Mouse (Mus musculus) 3T3-L1 (cell line): ENCODE results near the gene C1qtnf1.

Experiments used
- DNase-seq: peaks from one replicate; pipeline ENCODE4 v3.0.0-alpha.2; 2015; ENCODE audit warnings: low read depth, low spot score

C1qtnf1 gene

GRCm38 (mm10) chr11:118410479-118410878 is 17.5 kb upstream of the C1qtnf1 start:
- DNase-seq, result no peak

DNA sequence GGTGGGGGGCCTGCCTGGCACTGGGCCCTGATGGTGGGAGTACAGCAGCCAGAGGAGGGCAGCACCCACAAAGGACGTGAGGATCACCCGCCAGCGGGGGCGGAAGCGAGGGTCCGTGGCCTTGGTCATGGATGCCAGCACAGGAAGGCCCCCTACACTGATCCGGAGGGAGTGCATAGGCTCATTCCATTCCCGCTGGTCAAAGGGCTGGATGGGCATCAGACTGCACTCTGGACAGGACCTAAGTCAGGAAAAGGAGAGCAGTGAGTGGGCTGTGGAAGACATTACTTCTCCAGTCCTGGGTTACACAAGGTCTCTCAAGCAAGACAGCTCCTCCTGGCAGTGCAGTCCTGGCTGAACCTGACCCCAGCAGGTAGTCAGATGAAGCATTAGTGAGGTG is 16.7 kb upstream of the C1qtnf1 start:
- DNase-seq, result no peak

DNA sequence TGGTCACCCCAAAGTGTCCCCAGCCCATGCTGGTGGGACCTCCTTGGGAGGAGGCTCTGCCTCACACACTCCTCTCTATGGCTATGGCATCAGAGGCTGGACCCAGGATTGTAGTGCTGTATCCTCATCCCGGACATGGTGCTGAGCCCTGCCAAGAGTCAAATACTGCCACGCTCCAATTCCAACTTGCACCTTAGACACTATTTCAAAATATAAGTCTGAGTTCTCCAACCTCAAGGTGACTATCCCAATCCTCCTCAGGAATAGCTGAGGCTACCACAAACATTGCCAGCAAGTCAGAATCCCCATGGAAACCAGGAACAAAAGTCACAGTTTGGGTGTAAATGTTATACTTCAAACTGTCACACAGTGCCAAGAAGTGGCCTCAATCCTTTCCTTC is 15.4 kb upstream of the C1qtnf1 start:
- DNase-seq, result no peak

GRCm38 (mm10) chr11:118413055-118413454 is 14.9 kb upstream of the C1qtnf1 start:
- DNase-seq, result no peak

- no peak for DNase-seq
Observed at GRCm38 (mm10) chr11:118414270-118414669, 13.7 kb upstream of the C1qtnf1 start.

DNA sequence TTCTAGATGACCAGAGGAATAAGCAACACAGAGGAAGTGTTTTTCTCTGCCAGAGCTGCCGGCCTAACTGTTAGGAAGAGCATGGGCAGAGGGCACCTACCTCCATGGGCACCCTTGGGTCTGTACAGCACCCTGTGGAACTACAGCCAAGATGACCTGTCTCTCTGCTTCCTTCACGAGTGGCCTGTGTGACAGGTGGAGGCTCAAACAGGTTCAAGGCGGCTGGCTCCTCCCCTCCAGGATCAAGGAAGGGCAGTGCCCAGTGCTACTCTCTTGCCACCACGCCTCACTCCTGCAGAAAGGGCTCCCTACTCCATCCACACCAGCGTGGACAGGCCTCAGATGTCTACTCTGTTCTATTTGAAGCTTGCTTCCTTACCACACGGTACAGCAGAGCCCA is 12.4 kb upstream of the C1qtnf1 start:
- DNase-seq, result no peak

DNA sequence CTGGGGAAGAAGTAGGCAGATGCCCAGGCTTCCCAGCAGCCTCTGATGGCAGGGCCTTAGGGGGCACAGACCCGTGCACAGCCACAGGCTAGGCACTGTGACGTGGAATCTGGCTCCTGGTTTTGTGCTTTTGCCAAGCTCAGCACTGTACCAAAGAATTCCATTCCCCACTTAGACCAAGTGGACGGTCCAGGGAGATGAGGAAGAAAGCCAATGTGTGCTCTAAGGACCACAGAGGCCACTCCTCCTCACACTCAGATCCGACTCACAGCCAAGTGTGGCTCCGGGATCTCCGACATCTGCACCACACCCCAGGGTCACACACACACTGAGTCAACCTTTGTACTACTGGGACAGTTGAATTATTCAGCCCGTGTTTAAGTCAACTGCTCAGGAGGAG is 12.0 kb upstream of the C1qtnf1 start:
- DNase-seq, result no peak

GRCm38 (mm10) chr11:118417496-118417895 is 10.5 kb upstream of the C1qtnf1 start:
- DNase-seq, result no peak

GRCm38 (mm10) chr11:118418442-118418833 is 9.6 kb upstream of the C1qtnf1 start:
- DNase-seq, result no peak

DNA sequence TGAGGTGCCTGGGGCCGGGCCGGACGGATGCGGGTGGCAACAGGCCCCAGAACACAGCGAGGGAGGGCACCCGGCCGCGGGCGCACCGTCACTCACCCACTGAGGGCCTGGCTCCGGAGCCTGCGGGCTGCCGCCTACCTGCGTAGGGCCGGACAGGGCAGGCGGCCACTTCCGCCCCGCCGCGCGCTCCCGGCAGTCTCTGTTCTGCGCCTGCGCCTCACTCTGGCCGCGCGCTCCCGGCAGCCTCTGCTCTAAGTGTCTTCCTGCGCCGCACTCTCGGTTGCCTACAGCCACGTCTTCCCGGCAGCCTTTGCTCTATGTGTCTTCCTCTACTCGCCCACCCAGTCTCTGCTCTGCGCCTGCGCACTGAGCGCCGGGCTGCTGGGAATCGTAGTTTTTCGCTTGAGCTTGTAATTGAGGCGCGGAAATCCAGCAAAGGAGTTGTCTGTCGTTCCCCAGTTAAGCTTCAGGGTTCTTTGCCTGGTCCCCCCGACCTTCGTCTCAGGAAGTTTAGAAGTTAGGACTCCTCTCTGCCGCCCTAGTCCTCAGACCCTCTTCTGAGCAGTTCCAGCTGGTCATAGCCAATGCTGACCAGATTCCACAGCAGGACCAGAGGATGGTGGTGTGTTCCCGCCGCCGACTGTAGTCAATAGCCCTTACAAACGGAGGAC is 9.0 kb upstream of the C1qtnf1 start, which contains the start of gene Cant1:
Gene Cant1, minus strand, starts transcription at position 253 of the 671 bp plus-strand sequence.
- DNase-seq, result peak; percentile 99

DNA sequence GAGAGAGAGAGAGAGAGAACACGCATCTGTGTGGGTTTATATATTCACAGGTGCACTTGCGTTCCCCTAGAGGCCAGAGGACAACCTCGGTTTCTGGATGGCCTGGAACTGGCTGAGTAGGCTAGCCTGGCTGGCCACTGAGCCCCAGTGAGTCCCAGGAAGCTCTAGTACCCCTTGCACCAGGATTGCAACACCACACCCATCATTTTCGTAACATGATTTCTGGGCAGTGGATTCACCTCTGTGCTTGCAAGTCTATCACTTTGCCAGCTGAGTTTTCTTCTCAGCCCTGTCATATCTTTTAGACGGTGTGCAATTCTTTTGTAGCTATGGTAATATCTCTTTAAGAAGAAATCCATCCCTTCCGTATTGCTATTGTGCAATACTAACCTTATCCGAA is 7.7 kb upstream of the C1qtnf1 start:
- no peak for DNase-seq

DNA sequence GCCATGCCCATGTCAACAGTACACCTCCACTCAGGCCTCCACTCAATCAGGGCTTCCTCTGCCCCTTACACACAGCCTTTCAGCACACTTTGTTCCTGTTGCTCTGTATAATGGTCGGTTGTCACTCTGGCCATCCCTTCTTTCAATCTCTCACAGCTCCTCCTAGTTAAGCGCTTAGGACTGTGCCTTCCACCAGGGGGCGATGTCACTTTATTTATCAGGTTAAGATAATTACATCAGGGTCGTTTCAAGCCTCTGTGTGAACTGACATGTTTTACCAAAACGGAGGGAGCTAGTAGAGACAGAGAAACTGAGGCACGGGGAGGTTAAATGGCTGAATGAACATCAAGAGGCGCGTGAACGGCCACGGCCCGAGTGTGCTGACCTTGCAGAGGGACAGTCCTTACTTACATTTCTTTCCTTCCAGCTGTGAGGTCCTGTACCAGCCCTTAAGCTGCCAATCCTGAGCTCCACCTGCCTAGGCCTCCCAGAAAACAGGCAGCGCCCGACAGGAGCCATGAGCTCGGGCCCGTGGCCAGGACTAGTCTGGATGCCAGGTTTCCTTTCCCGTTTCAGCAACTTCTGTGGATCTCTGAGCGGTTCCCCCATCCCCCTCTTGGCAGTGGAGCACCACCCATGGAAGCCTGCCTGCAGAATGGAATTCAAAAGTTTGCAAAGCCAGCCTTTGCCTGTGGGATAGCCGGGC is 4.6 kb upstream of the C1qtnf1 start:
- peak; percentile 91 for DNase-seq

- DNase-seq, result peak; percentile 82
Observed at GRCm38 (mm10) chr11:118424621-118425335, 3.2 kb upstream of the C1qtnf1 start.

DNA sequence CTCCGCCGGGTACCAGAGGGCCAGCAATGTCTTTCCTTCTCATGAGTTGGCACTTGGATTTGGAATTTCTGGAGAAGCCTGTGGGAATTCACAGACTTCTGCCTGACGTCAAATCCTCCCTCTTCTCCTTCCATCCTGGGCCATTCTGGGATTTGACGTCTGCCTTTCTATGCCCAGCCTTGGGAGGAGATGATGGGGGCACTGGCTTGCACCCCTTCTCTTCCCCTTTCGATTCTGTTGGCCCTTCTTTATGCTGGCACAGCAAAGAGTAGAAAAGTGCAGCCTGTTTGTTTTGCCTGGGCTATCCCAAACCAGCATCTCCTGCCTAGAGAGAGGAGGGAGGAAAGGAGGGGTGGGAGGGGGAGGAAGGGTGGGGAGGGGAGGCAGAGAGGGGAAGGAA is 1.2 kb upstream of the C1qtnf1 start:
- DNase-seq, result no peak

GRCm38 (mm10) chr11:118427266-118427779 is 680 bp upstream of the C1qtnf1 start:
- peak; percentile 83 for DNase-seq

- DNase-seq, result peak; percentile 34
Observed at GRCm38 (mm10) chr11:118428460-118428868, 461 bp downstream of the C1qtnf1 start.

GRCm38 (mm10) chr11:118428944-118429709 is 1.1 kb downstream of the C1qtnf1 start:
- peak; percentile 49 for DNase-seq

- DNase-seq, result peak; percentile 82
Observed at GRCm38 (mm10) chr11:118430291-118430885, 2.4 kb downstream of the C1qtnf1 start.

DNA sequence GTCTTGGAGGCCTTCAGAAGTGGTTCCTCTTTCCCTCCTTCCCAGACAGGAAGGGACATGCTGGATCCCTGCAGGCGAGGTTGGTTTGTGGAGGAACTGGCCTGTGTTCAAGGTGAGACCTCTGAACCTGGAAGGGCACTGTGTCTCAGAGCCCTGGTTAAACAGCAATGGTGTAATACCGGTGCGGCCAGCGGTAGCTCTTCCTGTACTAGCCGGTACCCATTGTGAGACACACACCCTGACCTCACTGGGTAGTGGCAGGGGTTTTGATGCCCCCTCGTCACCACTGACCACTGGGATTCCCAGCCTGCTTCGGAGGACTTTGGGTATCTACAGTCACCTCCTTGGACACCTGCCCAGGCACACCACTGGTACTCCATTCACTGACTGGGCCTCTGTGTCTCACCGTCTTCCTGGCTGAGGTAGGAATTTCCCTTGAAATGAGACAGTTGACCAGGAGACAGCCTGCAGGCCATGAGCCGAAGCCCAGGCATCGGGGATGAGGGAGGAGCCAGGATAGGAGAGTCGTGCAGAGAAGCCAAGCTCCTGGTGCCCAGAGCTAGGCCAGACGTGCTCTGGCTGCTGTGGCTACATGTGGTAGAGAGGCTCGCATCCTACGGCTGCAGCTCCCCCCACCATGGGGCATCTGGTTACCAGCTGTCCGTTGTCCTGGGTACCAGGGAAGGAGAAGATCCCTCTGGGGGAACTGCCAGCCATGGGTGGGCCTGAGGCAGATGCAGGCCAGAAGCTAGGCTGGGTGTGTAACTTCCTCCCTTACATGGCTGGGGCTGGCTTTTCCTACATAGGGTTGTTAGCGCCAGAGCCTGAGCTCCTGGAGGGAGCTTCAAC is 3.3 kb downstream of the C1qtnf1 start:
- DNase-seq, result peak; percentile 73

- no peak for DNase-seq
Observed at GRCm38 (mm10) chr11:118433398-118433868, 5.4 kb downstream of the C1qtnf1 start.
